Mouse (Mus musculus) 416B (cell line): ENCODE data around the gene Usp28.

Experiments used
- DNase-seq: peaks from one replicate; pipeline ENCODE4 v3.0.0; 2011; ENCODE audit warnings: low read depth

Gene Usp28

DNA sequence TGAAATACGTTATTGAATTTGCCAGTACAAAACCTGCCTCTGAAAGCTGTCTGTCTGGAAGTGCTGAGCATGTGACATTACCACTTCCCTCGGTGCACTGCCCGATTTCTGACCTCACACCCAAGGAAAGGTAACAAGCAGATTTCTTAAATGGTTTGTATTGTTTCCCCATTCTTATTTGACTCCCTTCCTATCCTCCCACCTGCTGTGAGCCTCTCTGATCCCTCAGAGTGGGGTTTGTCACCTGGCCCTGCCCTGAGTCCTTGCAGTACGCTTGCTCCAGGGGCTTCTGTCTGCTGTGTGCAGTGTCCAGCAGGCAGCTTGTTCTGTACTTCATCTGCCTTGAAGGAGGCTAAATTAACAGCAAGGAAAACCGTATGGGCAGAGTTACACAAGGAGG, 38.8 kb downstream of the Usp28 start:
- no peak for DNase-seq

- DNase-seq, result no peak
Observed at GRCm38 (mm10) chr9:49024529-49024928, 39.4 kb downstream of the Usp28 start.

- DNase-seq, result peak; percentile 60
Observed at GRCm38 (mm10) chr9:49034764-49035163, 49.6 kb downstream of the Usp28 start.

DNA sequence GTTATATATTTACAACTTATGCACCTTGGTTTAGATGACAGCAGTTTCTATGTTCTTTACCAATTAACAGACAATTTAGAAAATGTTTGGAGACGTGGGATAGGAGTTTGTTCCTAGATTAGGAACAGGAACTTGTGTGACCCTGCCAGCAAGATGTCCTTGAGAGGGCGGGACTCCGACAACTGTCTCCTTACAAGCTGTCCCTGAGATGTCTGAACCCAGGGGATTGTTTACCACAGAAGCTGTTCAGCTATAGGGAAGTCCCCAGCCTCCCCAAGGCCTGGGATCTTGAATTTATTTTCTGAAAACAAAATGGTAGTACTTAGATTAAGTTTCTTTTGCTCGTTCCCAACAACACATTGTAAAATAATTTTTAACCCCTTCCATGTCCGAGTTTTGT, 65.7 kb downstream of the Usp28 start:
- peak; percentile 44 for DNase-seq

- peak; percentile 90 for DNase-seq
Observed at GRCm38 (mm10) chr9:49051349-49051748, 66.2 kb downstream of the Usp28 start.

DNA sequence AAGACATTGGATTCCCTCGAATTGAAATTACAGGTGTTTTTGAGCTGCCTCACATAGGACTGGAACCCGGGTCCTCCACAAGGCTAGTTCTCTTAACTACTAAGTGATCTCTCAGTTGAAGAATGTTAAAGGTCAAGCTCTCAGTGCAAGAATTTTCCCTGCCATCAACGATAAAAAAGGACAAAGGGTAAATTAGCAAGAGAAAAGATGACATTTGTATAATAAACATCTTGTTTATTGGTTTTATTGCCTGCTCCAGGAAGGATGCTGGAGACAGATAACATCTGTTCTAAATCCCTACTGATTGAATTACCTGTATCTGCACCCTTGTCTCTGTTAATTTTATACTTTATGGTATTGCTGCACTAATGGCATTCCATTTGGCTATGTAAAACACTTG, 68.9 kb downstream of the Usp28 start:
- DNase-seq, result no peak

- DNase-seq, result peak; percentile 94
Observed at GRCm38 (mm10) chr9:49055333-49056205, 70.4 kb downstream of the Usp28 start, which contains the start of gene Zw10. Gene Zw10 (plus strand): TSS chr9:49055613.

DNA sequence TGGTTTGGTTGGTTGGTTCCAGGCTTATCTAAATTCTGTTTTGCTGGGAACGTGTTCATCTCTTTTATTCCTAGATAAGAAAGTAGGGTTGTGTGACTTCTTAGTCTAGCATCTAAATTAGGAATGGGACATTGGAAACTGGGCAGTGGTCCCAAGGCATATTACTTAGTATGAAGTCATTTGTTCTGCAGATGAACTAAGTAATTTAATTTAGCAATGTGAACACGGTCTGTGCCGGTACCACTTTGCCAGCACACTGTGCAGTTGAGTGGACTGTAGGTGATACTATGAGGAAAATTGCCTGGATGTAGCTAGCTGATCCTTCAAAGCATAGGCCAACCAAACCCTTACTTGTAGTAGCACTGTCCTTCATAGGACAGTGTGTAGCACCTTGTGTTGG, 91.7 kb downstream of the Usp28 start:
- DNase-seq, result no peak

DNA sequence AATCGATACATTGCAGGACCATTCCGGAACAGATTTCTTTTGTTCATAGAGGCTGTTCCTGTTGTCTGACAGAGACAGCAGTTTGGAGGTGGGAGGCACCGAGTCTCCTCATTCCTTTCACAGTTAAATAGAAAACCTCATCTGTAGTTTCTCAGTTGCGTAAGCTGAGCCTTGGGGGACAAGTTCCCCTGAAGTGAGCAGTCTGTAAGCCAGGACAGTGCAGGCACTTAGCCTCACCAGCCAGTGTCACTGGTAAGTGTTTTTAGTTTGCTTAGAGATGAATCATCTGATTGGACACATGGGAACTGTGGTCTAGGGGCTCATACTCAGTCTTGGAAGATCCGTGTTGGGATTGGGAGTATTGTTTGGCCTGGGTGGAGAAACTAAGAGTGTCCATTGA, 95.9 kb downstream of the Usp28 start, which contains the start of gene Tmprss5:
Tmprss5 (plus strand) TSS at position 154 of the 400 bp plus-strand sequence.
- DNase-seq, result no peak

DNA sequence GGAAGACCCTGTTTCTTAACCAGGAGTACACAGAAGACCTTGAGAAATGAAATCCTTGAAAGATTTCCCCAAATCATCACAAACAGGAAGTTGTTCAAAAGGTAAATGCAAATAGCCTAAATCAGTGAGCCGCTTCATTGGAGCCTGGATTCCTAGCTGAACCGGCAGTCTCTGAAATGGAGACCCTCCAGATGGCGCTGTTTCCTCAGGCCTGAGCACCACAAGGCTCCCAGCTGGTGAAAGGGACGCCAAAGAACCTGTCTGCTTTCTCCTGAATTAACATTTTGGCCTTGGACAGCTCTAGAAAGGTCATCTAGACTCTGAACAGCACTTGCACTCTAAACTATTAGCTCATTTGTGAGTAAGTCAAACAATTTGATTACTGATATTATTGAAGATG, 96.4 kb downstream of the Usp28 start:
- peak; percentile 66 for DNase-seq

GRCm38 (mm10) chr9:49087317-49087716, 102.1 kb downstream of the Usp28 start:
- no peak for DNase-seq
